Mouse (Mus musculus) c-Kit-positive CD71-positive TER-119-negative erythroid progenitor cells, embryonic 14.5 days (primary cell): ENCODE results near the gene Pnmal2.

Experiments
- DNase-seq: peaks from one replicate; pipeline ENCODE4 v3.0.0-alpha.2; 2013; ENCODE audit warnings: low read depth

Pnmal2 gene

GRCm38 (mm10) chr7:16982859-16983568 lies 38.5 kb downstream of the Pnmal2 start, which contains the start of gene Gm42372:
Gene Gm42372 (plus strand): TSS chr7:16983086.
- DNase-seq, result no peak

GRCm38 (mm10) chr7:16987541-16988149 lies 43.2 kb downstream of the Pnmal2 start:
- DNase-seq, result no peak

DNA sequence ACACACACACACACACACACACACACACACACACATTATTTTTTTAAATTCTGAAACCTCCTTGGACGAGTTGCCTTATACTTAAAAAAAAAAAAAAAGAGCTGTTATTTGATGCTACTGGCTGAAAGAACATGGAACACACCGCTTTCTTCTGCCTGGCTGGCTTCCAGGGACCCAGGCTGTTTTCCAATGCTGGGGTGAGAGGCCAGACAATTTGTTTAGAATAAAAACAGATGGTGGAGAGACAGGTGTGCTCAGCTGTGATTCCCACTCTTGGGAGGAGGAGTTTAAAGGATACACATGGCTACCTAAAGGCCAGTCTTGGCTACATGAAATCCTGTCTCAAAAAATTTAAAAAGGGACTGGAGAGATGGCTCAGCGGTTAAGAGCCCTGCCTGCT lies 43.9 kb downstream of the Pnmal2 start:
- DNase-seq, result no peak

- DNase-seq, result no peak
These were observed 45.7 kb downstream of the Pnmal2 start for GRCm38 (mm10) chr7:16990006-16990744.

DNA sequence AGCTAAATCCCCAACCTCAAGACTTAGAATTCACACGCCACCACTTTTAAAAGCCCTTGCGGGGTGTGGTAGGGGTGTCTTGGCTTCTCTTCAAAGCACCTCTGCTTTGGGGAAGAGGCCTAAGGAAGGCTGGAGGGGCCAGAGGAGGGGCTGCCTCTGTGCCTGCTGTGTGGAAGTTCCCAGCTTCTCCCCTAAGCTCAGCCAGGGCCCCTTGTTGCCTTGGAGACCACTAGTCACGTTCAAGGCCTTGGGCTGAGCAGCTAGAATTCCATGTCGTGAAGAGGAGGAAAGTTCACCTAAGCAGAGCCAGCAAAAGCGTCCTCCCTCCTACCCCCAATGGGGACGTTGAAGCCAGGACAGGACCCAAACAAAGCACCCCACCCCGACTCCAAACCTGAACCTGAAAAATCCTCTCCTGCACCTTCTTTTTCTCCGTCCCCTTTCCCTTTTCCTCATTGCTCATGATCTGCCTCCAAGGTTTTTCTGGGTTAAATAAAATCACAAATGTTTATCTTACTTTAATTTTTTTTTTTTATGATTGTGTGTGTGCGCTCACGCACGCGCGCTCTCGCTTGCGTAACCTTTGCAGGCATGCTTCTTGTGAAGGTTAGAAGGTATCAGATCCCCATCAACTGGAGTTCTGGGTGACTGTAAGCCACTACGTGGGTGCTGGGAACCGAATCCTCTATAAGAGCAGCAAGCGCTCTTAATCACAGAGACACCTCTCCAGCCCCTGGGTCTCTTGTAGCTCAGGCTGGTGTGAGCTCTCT lies 47.4 kb downstream of the Pnmal2 start:
- no peak for DNase-seq

GRCm38 (mm10) chr7:16992451-16992807 lies 47.9 kb downstream of the Pnmal2 start, which contains the start of gene Ccdc8:
Gene Ccdc8 (plus strand): TSS chr7:16992708.
- DNase-seq, result no peak

DNA sequence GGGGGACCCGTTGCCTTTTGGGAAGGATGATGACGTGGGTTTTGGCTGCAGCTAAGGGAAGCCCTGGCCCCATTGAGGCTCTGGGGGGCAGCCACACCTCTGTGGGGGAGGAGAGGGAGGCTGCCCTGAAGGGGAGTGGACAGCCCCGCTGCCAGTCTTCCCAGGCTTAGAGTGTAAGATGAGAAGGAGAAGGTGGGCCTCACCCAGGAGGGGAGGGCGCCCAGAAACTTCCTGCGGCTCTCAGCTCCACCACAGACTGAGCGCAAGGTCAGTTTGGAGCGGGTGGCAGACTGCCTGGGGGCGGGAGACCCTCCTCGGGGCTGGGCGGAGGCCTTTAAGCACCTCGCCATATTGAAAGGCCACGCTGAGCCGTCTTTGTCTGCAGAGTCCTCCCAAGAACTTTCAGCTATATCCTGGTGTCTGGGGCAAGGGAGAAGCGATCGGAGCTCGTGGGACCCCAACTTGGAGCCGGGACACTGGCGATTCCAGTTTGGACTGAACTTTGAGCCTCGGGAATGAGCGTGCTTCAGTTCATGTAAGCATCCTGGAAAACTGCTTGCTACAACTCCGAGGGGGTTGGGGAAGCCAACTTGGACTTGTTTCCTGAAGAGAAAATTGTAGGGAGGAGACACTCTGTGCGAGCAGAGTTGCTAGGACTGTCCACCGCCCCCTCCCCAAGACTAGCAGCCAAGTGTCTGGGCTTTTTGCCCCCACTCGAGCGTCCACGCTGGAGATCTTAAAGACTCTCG lies 49.3 kb downstream of the Pnmal2 start:
- no peak for DNase-seq

- no peak for DNase-seq
These were observed 49.9 kb downstream of the Pnmal2 start for GRCm38 (mm10) chr7:16994400-16994799.

GRCm38 (mm10) chr7:16995345-16995744 lies 50.9 kb downstream of the Pnmal2 start:
- no peak for DNase-seq
